Mouse (Mus musculus) hindbrain, embryonic 13.5 days (tissue): ENCODE data around the gene Gm49395. TPM values are rescaled to one million over a fixed set of nuclear protein-coding genes. Genes with fewer than 3 reads are reported as not detected.

Experiments used
- ATAC-seq: fragments of 200-750 bp; cut with Nextera tagmentation; 2 replicates; pipeline ENCODE4 v1.8.0; 2017; ENCODE audit warnings: moderate TSS enrichment; ENCODE audit not compliant: low FRiP score
- H3K27ac ChIP-seq: fragments of 300-500 bp; sonication (generic); 2 replicates; pipeline ENCODE4 v1.5.1; 2015; ENCODE audit warnings: inconsistent platforms, mild to moderate bottlenecking, moderate library complexity
- H3K27me3 ChIP-seq: fragments of 300-500 bp; sonication (generic); 2 replicates; pipeline ENCODE4 v1.6.1; 2015; ENCODE audit warnings: mild to moderate bottlenecking, inconsistent platforms
- H3K36me3 ChIP-seq: fragments of 300-500 bp; sonication (generic); 2 replicates; pipeline ENCODE4 v1.6.1; 2015; ENCODE audit warnings: mild to moderate bottlenecking, inconsistent platforms
- H3K4me1 ChIP-seq: fragments of 300-500 bp; sonication (generic); replicated peaks from 2 replicates; pipeline ENCODE4 v1.6.1; 2015; ENCODE audit warnings: inconsistent platforms
- H3K4me2 ChIP-seq: fragments of 300-500 bp; sonication (generic); 2 replicates; pipeline ENCODE4 v1.6.1; 2015; ENCODE audit warnings: inconsistent platforms, mild to moderate bottlenecking, moderate library complexity
- H3K4me3 ChIP-seq: fragments of 300-500 bp; sonication (generic); 2 replicates; pipeline ENCODE4 v1.5.1; 2015; ENCODE audit warnings: mild to moderate bottlenecking, inconsistent platforms
- H3K9ac ChIP-seq: fragments of 300-500 bp; sonication (generic); 2 replicates; pipeline ENCODE4 v1.6.1; 2015; ENCODE audit warnings: mild to moderate bottlenecking, inconsistent platforms
- H3K9me3 ChIP-seq: fragments of 300-500 bp; sonication (generic); 2 replicates; pipeline ENCODE4 v1.6.1; 2016; ENCODE audit warnings: inconsistent platforms
- WGBS: fragments of 180-500 bp; shearing (Covaris S2); methylation state at CpG from one replicate; pipeline ENCODE4 v1.1.7; 2015; 5-methylcytosine and 5-hydroxymethylcytosine counted together
- polyA plus RNA-seq: library from polyadenylated mRNA; unstranded; fragments of >200 nt; fragmentation: Nextera tagmentation; extraction: Ambion mirVana; gene quantifications from 2 replicates; pipeline ENCODE4 v1.2.1, GENCODE M21; 2015

The Gm49395 gene
- polyA plus RNA-seq = 2.4 and 4.7 TPM in 2 replicates

GRCm38 (mm10) chr13:115101355-115102191 lies at the start of gene Gm49395, which contains the start of gene Itga1:
TSS of gene Gm49395 (minus strand) at chr13:115101921.
TSS of gene Itga1 (minus strand) at chr13:115101964.
- peak within 1 kb of the TSS; percentile 50 for H3K4me3 ChIP-seq
- H3K27ac ChIP-seq = peak within 1 kb of the TSS; percentile 36
- H3K27me3 ChIP-seq = peaks cover 39% of the 10 kb centered on the region
- WGBS = under 1% methylated on average over 39 of the region's 39 CpGs
- peak within 1 kb of the TSS; percentile 70 for H3K9ac ChIP-seq
- peak; percentile 74 for ATAC-seq
- peaks cover 14% of the 10 kb centered on the region for H3K4me1 ChIP-seq
- H3K36me3 ChIP-seq = no peaks in the 10 kb centered on the region
- H3K9me3 ChIP-seq = no peaks in the 10 kb centered on the region
- peak within 1 kb of the TSS; percentile 93 for H3K4me2 ChIP-seq

- H3K36me3 ChIP-seq = no peaks in the 10 kb centered on the region
- no peak overlapping the region for H3K4me3 ChIP-seq
- H3K4me1 ChIP-seq = no peaks in the 10 kb centered on the region
- no peaks in the 10 kb centered on the region for H3K27me3 ChIP-seq
- 82% methylated on average over 1 of the region's 1 CpGs for WGBS
- H3K27ac ChIP-seq = no peak overlapping the region
- H3K4me2 ChIP-seq = no peak overlapping the region
- no peak overlapping the region for H3K9ac ChIP-seq
- no peak for ATAC-seq
- no peaks in the 10 kb centered on the region for H3K9me3 ChIP-seq
These were observed 48.9 kb upstream of the Gm49395 start for GRCm38 (mm10) chr13:115150602-115151001.

GRCm38 (mm10) chr13:115149849-115150248 lies 48.1 kb upstream of the Gm49395 start:
- no peaks in the 10 kb centered on the region for H3K9me3 ChIP-seq
- no peak overlapping the region for H3K27ac ChIP-seq
- WGBS = 94% methylated on average over 6 of the region's 6 CpGs
- H3K27me3 ChIP-seq = no peaks in the 10 kb centered on the region
- no peaks in the 10 kb centered on the region for H3K36me3 ChIP-seq
- H3K9ac ChIP-seq = no peak overlapping the region
- no peak for ATAC-seq
- H3K4me3 ChIP-seq = no peak overlapping the region
- no peak overlapping the region for H3K4me2 ChIP-seq
- no peaks in the 10 kb centered on the region for H3K4me1 ChIP-seq

- no peaks in the 10 kb centered on the region for H3K27me3 ChIP-seq
- no peaks in the 10 kb centered on the region for H3K4me1 ChIP-seq
- no peak overlapping the region for H3K4me2 ChIP-seq
- no peak overlapping the region for H3K27ac ChIP-seq
- no peaks in the 10 kb centered on the region for H3K9me3 ChIP-seq
- no peak overlapping the region for H3K4me3 ChIP-seq
- H3K36me3 ChIP-seq = no peaks in the 10 kb centered on the region
- ATAC-seq = no peak
- H3K9ac ChIP-seq = no peak overlapping the region
- WGBS = 86% methylated on average over 2 of the region's 2 CpGs
These were observed 41.9 kb upstream of the Gm49395 start for GRCm38 (mm10) chr13:115143575-115143974.

- Histone ChIP-seq H3K27ac (no peak overlapping the region), H3K36me3 (no peaks in the 10 kb centered on the region), H3K27me3 (no peaks in the 10 kb centered on the region), H3K9me3 (no peaks in the 10 kb centered on the region), H3K4me1 (no peaks in the 10 kb centered on the region), H3K4me3 (no peak overlapping the region), H3K4me2 (no peak overlapping the region), H3K9ac (no peak overlapping the region)
- 90% methylated on average over 3 of the region's 3 CpGs for WGBS
- ATAC-seq = no peak
These were observed 40.3 kb upstream of the Gm49395 start for GRCm38 (mm10) chr13:115142066-115142465.

- Histone ChIP-seq H3K9ac (no peak overlapping the region), H3K4me1 (no peaks in the 10 kb centered on the region), H3K27ac (no peak overlapping the region), H3K4me2 (no peak overlapping the region), H3K27me3 (no peaks in the 10 kb centered on the region), H3K9me3 (no peaks in the 10 kb centered on the region), H3K4me3 (no peak overlapping the region), H3K36me3 (no peaks in the 10 kb centered on the region)
- no peak for ATAC-seq
- 91% methylated on average over 7 of the region's 7 CpGs for WGBS
These were observed 36.8 kb upstream of the Gm49395 start for GRCm38 (mm10) chr13:115138513-115138912.

GRCm38 (mm10) chr13:115136761-115137160 lies 35.0 kb upstream of the Gm49395 start:
- Histone ChIP-seq H3K4me2 (no peak overlapping the region), H3K9me3 (no peaks in the 10 kb centered on the region), H3K36me3 (no peaks in the 10 kb centered on the region), H3K4me3 (no peak overlapping the region), H3K27ac (no peak overlapping the region), H3K4me1 (no peaks in the 10 kb centered on the region), H3K27me3 (no peaks in the 10 kb centered on the region), H3K9ac (no peak overlapping the region)
- ATAC-seq = no peak
- WGBS = 92% methylated on average over 3 of the region's 3 CpGs

GRCm38 (mm10) chr13:115132435-115132834 lies 30.7 kb upstream of the Gm49395 start:
- no peak overlapping the region for H3K27ac ChIP-seq
- H3K4me1 ChIP-seq = no peaks in the 10 kb centered on the region
- no peak overlapping the region for H3K4me3 ChIP-seq
- H3K9me3 ChIP-seq = no peaks in the 10 kb centered on the region
- no peak overlapping the region for H3K9ac ChIP-seq
- H3K36me3 ChIP-seq = no peaks in the 10 kb centered on the region
- no peak for ATAC-seq
- WGBS = 38% methylated on average over 5 of the region's 5 CpGs
- H3K4me2 ChIP-seq = no peak overlapping the region
- no peaks in the 10 kb centered on the region for H3K27me3 ChIP-seq

GRCm38 (mm10) chr13:115131381-115131780 lies 29.7 kb upstream of the Gm49395 start:
- no peak overlapping the region for H3K27ac ChIP-seq
- no peak overlapping the region for H3K9ac ChIP-seq
- no peak overlapping the region for H3K4me2 ChIP-seq
- 86% methylated on average over 3 of the region's 3 CpGs for WGBS
- no peaks in the 10 kb centered on the region for H3K4me1 ChIP-seq
- H3K36me3 ChIP-seq = no peaks in the 10 kb centered on the region
- H3K9me3 ChIP-seq = no peaks in the 10 kb centered on the region
- H3K27me3 ChIP-seq = no peaks in the 10 kb centered on the region
- no peak overlapping the region for H3K4me3 ChIP-seq
- no peak for ATAC-seq

- Histone ChIP-seq H3K27ac (no peak overlapping the region), H3K4me1 (no peaks in the 10 kb centered on the region), H3K4me2 (no peak overlapping the region), H3K4me3 (no peak overlapping the region), H3K9me3 (no peaks in the 10 kb centered on the region), H3K27me3 (no peaks in the 10 kb centered on the region), H3K9ac (no peak overlapping the region), H3K36me3 (no peaks in the 10 kb centered on the region)
- no peak for ATAC-seq
- WGBS = 87% methylated on average over 2 of the region's 2 CpGs
These were observed 28.3 kb upstream of the Gm49395 start for GRCm38 (mm10) chr13:115130035-115130434.

GRCm38 (mm10) chr13:115127826-115128225 lies 26.1 kb upstream of the Gm49395 start:
- H3K9ac ChIP-seq = no peak overlapping the region
- 89% methylated on average over 1 of the region's 1 CpGs for WGBS
- no peak for ATAC-seq
- no peaks in the 10 kb centered on the region for H3K27me3 ChIP-seq
- no peaks in the 10 kb centered on the region for H3K9me3 ChIP-seq
- no peaks in the 10 kb centered on the region for H3K4me1 ChIP-seq
- H3K27ac ChIP-seq = no peak overlapping the region
- H3K4me3 ChIP-seq = no peak overlapping the region
- H3K36me3 ChIP-seq = no peaks in the 10 kb centered on the region
- H3K4me2 ChIP-seq = no peak overlapping the region

- no peak for ATAC-seq
- Histone ChIP-seq H3K4me3 (no peak overlapping the region), H3K27me3 (no peaks in the 10 kb centered on the region), H3K27ac (no peak overlapping the region), H3K36me3 (no peaks in the 10 kb centered on the region), H3K4me2 (no peak overlapping the region), H3K9ac (no peak overlapping the region), H3K4me1 (no peaks in the 10 kb centered on the region), H3K9me3 (no peaks in the 10 kb centered on the region)
- WGBS = 95% methylated on average over 2 of the region's 2 CpGs
These were observed 24.8 kb upstream of the Gm49395 start for GRCm38 (mm10) chr13:115126534-115126933.

- Histone ChIP-seq H3K36me3 (no peaks in the 10 kb centered on the region), H3K27me3 (no peaks in the 10 kb centered on the region), H3K27ac (no peak overlapping the region), H3K4me1 (no peaks in the 10 kb centered on the region), H3K9ac (no peak overlapping the region), H3K9me3 (no peaks in the 10 kb centered on the region), H3K4me2 (no peak overlapping the region), H3K4me3 (no peak overlapping the region)
- ATAC-seq = no peak
- 92% methylated on average over 4 of the region's 4 CpGs for WGBS
These were observed 23.4 kb upstream of the Gm49395 start for GRCm38 (mm10) chr13:115125130-115125529.
